Mouse (Mus musculus) neutrophil, adult 65 days (primary cell): ENCODE measurements around the gene Gm42420. TPM values are rescaled to one million over a fixed set of nuclear protein-coding genes. Genes with fewer than 3 reads are reported as not detected.

ENCODE experiments used
- total RNA-seq: library from RNA; stranded (reverse); gene quantifications from 2 replicates; pipeline ENCODE4 v1.2.4, GENCODE M21; 2023

Gene Gm42420
- not detected in 2 replicates for total RNA-seq

DNA sequence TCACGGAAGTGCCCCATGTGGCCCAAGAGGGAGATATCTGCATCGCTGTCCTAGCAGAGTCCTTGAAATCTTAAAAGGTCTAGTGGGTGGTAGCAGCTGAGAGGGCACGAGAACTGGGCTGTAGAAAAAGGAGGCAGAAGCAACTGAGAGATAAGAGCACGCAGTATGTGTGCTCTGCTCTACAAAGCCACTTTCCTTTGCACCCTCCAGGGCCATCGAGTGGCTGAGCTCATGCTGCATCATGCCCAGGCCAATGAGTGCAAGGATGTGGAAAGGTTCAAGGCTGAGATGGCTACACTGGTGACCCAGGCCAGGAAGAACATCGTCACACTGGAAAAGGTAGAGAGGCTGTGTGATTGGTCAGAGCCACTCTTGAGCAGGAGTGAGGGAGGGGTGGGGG lies at the start of gene Gm42420:
TSS of gene Gm42420 (plus strand) at position 237 of the 400 bp plus-strand sequence.

DNA sequence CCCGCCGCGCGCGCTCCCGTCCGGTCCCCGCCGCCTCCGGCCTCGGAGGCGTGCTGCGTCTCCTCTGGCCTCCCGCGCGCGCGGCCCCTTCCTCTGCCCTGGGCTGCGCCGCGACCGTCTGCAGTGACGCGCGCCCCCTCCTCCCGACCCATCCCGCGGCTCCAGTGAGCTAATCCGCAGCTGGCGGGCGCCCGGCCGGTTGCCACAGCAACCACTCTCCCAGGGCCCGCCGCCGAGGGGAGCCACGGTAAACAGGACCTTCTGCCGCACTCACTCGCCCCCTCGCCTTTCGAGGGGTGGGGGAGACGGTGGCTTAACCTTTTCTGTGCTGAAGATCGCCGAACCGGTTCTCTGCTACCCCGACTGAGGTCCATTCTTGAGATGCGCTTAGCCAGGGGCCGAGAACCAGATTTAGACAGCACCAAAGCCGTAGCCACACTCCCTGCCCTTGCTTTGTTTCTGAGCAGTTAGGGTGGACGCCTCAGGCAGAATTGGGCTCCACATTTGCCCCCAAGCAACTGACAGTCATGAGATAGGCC lies 27.8 kb upstream of the Gm42420 start, which contains the start of gene Dennd2a:
TSS of gene Dennd2a (minus strand) at position 145 of the 539 bp plus-strand sequence.

DNA sequence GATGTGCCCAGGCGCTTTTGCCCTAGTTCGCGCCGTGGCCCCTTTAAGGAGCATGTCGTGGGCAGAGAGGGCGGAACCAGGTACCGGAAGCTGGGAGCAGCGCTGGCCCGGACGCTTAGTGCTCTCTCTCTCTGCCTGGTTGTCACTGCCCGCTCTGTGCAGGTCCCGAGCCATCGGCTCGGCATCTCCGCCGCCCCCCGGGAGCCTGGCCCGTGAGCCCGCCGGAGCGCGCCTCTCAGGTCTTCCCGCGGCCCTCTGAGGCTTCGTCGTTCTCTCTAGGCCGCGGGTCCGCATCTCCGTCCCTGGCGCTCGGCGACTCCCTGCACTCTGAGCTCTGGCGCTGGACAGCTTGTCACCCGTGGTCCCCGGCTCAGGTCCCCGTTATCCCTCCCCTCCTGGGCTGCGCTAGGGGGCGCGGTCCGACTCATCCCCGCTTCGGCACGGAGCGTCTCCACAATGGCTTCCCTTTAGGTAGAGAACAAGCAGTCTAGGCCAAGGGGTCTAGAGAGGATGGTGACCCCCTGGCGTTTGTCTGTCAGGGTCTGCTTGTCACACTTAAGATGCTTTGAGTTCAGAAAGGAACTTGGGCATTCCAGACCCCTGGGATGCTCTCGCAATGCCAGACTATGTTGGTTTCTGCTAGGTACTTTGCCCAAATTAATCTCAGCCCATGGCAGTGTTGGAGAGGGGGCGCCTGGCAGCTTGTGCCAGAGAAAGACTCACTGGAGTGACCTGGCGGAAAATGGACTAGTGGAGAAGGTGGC lies 11.6 kb upstream of the Gm42420 start, which contains the start of gene Adck2:
TSS of gene Adck2 (plus strand) at position 83 of the 764 bp plus-strand sequence.

DNA sequence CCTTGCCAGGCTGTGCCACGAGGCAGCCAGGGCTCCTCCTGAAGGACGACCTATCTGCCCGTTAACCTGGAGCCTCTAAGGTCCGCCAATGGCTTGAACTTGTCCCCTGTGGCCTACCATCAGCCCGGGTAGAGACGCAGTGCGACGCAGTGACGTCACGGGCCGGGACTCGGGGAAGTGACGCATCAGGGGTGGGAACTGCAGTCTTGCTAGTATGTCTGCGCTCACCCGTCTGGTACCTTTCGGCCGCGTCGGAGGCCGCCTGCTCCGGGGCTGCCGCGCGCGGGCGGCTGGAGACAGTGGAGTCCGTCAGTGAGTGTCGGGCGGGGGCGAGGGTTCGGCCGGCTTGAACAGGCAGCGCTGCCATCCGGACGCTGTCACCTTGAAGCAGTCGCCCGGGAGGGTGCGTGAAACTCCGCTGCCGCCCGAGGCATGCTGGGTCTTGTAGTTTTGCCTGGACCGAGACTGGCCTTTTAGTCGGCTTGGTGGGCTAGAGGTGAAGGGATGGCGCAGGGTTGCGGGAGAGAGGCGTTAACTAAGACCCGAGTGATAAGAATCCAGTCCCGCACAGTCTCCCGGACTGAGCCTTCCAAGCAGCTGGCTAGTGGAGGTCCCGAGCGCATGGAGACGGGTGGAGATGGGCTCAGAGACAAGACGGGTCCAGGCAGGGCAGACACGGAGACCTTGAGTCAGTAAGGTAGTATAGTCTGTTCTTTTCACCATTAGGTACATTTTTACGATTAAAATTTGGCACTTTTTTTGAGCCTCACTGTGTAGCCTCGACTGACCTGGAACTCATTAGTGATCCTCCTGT lies 7.1 kb downstream of the Gm42420 start, which contains the start of gene Ndufb2:
TSS of gene Ndufb2 (plus strand) at position 174 of the 814 bp plus-strand sequence.

Other genes with a start within 250 kb of the Gm42420 start
- 62.1 and 74.0 TPM in 2 replicates for gene Slc37a3, start 208.1 kb upstream of the Gm42420 start, total RNA-seq
- gene Rab19, start 204.6 kb upstream of the Gm42420 start, total RNA-seq: 2.0 and 3.0 TPM in 2 replicates
- gene Mkrn1, start 165.3 kb upstream of the Gm42420 start, total RNA-seq: 130 and 134 TPM in 2 replicates
- gene Dennd2a, start 27.9 kb upstream of the Gm42420 start, total RNA-seq: 7.4 and 10.1 TPM in 2 replicates
- gene Adck2, start 11.9 kb upstream of the Gm42420 start, total RNA-seq: 17.4 and 19.9 TPM in 2 replicates
- gene Ndufb2, start 6.8 kb downstream of the Gm42420 start, total RNA-seq: 28.3 and 29.8 TPM in 2 replicates
- 79.8 and 120 TPM in 2 replicates for gene Braf, start 139.7 kb downstream of the Gm42420 start, total RNA-seq
- gene Mrps33, start 225.2 kb downstream of the Gm42420 start, total RNA-seq: 21.3 and 21.6 TPM in 2 replicates